Mouse (Mus musculus): ENCODE results near the gene Gm43302. TPM values are rescaled to one million over a fixed set of nuclear protein-coding genes. Genes with fewer than 3 reads are reported as not detected.
"Not testable (repeated sequence)": the region's sequence is repeated elsewhere in the genome, so short reads cannot be mapped to it uniquely, and the experiment has no call there.

The Gm43302 gene
- not detected in 2 replicates for polyA plus RNA-seq (2014; fragmentation: Nextera tagmentation; extraction: Ambion mirVana)

GRCm38 (mm10) chr5:105293226-105294165 lies at the start of gene Gm43302, which contains the start of gene Gbp6:
TSS of gene Gm43302 (minus strand) at chr5:105293695.
TSS of gene Gbp6 (minus strand) at chr5:105293698.
- not testable (repeated sequence) for H3K9me3 ChIP-seq (ENCODE audit: control insufficient read depth, low read length); H3K9ac ChIP-seq (ENCODE audit: low read length); H3K27ac ChIP-seq (ENCODE audit: low read depth); H3K4me3 ChIP-seq (ENCODE audit: low read depth, low read length); H3K4me1 ChIP-seq (replicated peaks; ENCODE audit: control insufficient read depth, insufficient read depth, low read length); H3K36me3 ChIP-seq (ENCODE audit: control insufficient read depth, insufficient read depth, low read length); H3K27me3 ChIP-seq (replicated peaks; ENCODE audit: control insufficient read depth, insufficient read depth, low read length)
- ATAC-seq (replicated peaks; ENCODE audit: low FRiP score, low TSS enrichment, low read depth) (0 out of 2 replicates have a peak, but pooled peaks have one; percentile 43), DNase-seq (ENCODE audit: low spot score) (peak; percentile 53)
- H3K4me2 ChIP-seq (ENCODE audit: low read length), result peak within 1 kb of the TSS; percentile 26; the same call in 1 of the 2 replicates
- WGBS, result 32% methylated on average over 3 of the region's 3 CpGs

GRCm38 (mm10) chr5:105341281-105341680 lies 47.8 kb upstream of the Gm43302 start:
- DNase-seq (ENCODE audit: low spot score) (no peak), ATAC-seq (replicated peaks; ENCODE audit: low FRiP score, low TSS enrichment, low read depth) (no peak)
- WGBS, result 69% methylated on average over 2 of the region's 2 CpGs
- no peak overlapping the region for H3K27ac ChIP-seq (ENCODE audit: low read depth)
- H3K4me3 ChIP-seq (ENCODE audit: low read depth, low read length), result no peak overlapping the region
- no peaks in the 10 kb centered on the region for H3K27me3 ChIP-seq (replicated peaks; ENCODE audit: control insufficient read depth, insufficient read depth, low read length)
- no peak overlapping the region for H3K9ac ChIP-seq (ENCODE audit: low read length)
- H3K9me3 ChIP-seq (ENCODE audit: control insufficient read depth, low read length), result no peaks in the 10 kb centered on the region
- H3K36me3 ChIP-seq (ENCODE audit: control insufficient read depth, insufficient read depth, low read length), result no peaks in the 10 kb centered on the region
- no peaks in the 10 kb centered on the region for H3K4me1 ChIP-seq (replicated peaks; ENCODE audit: control insufficient read depth, insufficient read depth, low read length)
- H3K4me2 ChIP-seq (ENCODE audit: low read length), result no peak overlapping the region

GRCm38 (mm10) chr5:105322543-105322942 lies 29.0 kb upstream of the Gm43302 start:
- 66% methylated on average over 2 of the region's 2 CpGs for WGBS
- no peaks in the 10 kb centered on the region for H3K36me3 ChIP-seq (ENCODE audit: control insufficient read depth, insufficient read depth, low read length)
- H3K9me3 ChIP-seq (ENCODE audit: control insufficient read depth, low read length), result no peaks in the 10 kb centered on the region
- DNase-seq (ENCODE audit: low spot score), result no peak
- no peak for ATAC-seq (replicated peaks; ENCODE audit: low FRiP score, low TSS enrichment, low read depth)
- no peak overlapping the region for H3K4me2 ChIP-seq (ENCODE audit: low read length)
- no peak overlapping the region for H3K27ac ChIP-seq (ENCODE audit: low read depth)
- no peak overlapping the region for H3K4me3 ChIP-seq (ENCODE audit: low read depth, low read length)
- no peaks in the 10 kb centered on the region for H3K27me3 ChIP-seq (replicated peaks; ENCODE audit: control insufficient read depth, insufficient read depth, low read length)
- no peak overlapping the region for H3K9ac ChIP-seq (ENCODE audit: low read length)
- no peaks in the 10 kb centered on the region for H3K4me1 ChIP-seq (replicated peaks; ENCODE audit: control insufficient read depth, insufficient read depth, low read length)

GRCm38 (mm10) chr5:105310941-105311340 lies 17.4 kb upstream of the Gm43302 start:
- H3K4me1 ChIP-seq (replicated peaks; ENCODE audit: control insufficient read depth, insufficient read depth, low read length), result no peaks in the 10 kb centered on the region
- ATAC-seq (replicated peaks; ENCODE audit: low FRiP score, low TSS enrichment, low read depth) (no peak), DNase-seq (ENCODE audit: low spot score) (no peak)
- H3K27me3 ChIP-seq (replicated peaks; ENCODE audit: control insufficient read depth, insufficient read depth, low read length), result no peaks in the 10 kb centered on the region
- 74% methylated on average over 2 of the region's 2 CpGs for WGBS
- H3K9me3 ChIP-seq (ENCODE audit: control insufficient read depth, low read length), result no peaks in the 10 kb centered on the region
- H3K9ac ChIP-seq (ENCODE audit: low read length), result no peak overlapping the region
- no peaks in the 10 kb centered on the region for H3K36me3 ChIP-seq (ENCODE audit: control insufficient read depth, insufficient read depth, low read length)
- no peak overlapping the region for H3K27ac ChIP-seq (ENCODE audit: low read depth)
- no peak overlapping the region for H3K4me3 ChIP-seq (ENCODE audit: low read depth, low read length)
- H3K4me2 ChIP-seq (ENCODE audit: low read length), result no peak overlapping the region

GRCm38 (mm10) chr5:105309148-105309547 lies 15.7 kb upstream of the Gm43302 start:
- not testable (repeated sequence) for H3K4me1 ChIP-seq (replicated peaks; ENCODE audit: control insufficient read depth, insufficient read depth, low read length); H3K9me3 ChIP-seq (ENCODE audit: control insufficient read depth, low read length); H3K27me3 ChIP-seq (replicated peaks; ENCODE audit: control insufficient read depth, insufficient read depth, low read length); ATAC-seq (replicated peaks; ENCODE audit: low FRiP score, low TSS enrichment, low read depth); H3K36me3 ChIP-seq (ENCODE audit: control insufficient read depth, insufficient read depth, low read length); DNase-seq (ENCODE audit: low spot score); H3K4me2 ChIP-seq (ENCODE audit: low read length); H3K27ac ChIP-seq (ENCODE audit: low read depth); H3K9ac ChIP-seq (ENCODE audit: low read length); H3K4me3 ChIP-seq (ENCODE audit: low read depth, low read length)
- WGBS, result 64% methylated on average over 1 of the region's 1 CpGs

GRCm38 (mm10) chr5:105306946-105307345 lies 13.5 kb upstream of the Gm43302 start:
- H3K36me3 ChIP-seq (ENCODE audit: control insufficient read depth, insufficient read depth, low read length); ATAC-seq (replicated peaks; ENCODE audit: low FRiP score, low TSS enrichment, low read depth); H3K27ac ChIP-seq (ENCODE audit: low read depth): not testable (repeated sequence)

GRCm38 (mm10) chr5:105306159-105306581 lies 12.7 kb upstream of the Gm43302 start:
- DNase-seq (ENCODE audit: low spot score) (no peak), ATAC-seq (replicated peaks; ENCODE audit: low FRiP score, low TSS enrichment, low read depth) (no peak)
- Histone ChIP-seq H3K27ac (ENCODE audit: low read depth) (no peak overlapping the region), H3K4me3 (ENCODE audit: low read depth, low read length) (no peak overlapping the region), H3K27me3 (replicated peaks; ENCODE audit: control insufficient read depth, insufficient read depth, low read length) (no peaks in the 10 kb centered on the region), H3K9me3 (ENCODE audit: control insufficient read depth, low read length) (no peaks in the 10 kb centered on the region), H3K9ac (ENCODE audit: low read length) (no peak overlapping the region), H3K36me3 (ENCODE audit: control insufficient read depth, insufficient read depth, low read length) (no peaks in the 10 kb centered on the region), H3K4me1 (replicated peaks; ENCODE audit: control insufficient read depth, insufficient read depth, low read length) (no peaks in the 10 kb centered on the region; the same call in 1 of the 2 replicates), H3K4me2 (ENCODE audit: low read length) (no peak overlapping the region)
- 86% methylated on average over 1 of the region's 1 CpGs for WGBS

More at GRCm38 (mm10) chr5:105306946-105307345, 13.5 kb upstream of the Gm43302 start:
- not testable (repeated sequence) for H3K4me2 ChIP-seq (ENCODE audit: low read length); H3K4me1 ChIP-seq (replicated peaks; ENCODE audit: control insufficient read depth, insufficient read depth, low read length); H3K4me3 ChIP-seq (ENCODE audit: low read depth, low read length); H3K9me3 ChIP-seq (ENCODE audit: control insufficient read depth, low read length); H3K27me3 ChIP-seq (replicated peaks; ENCODE audit: control insufficient read depth, insufficient read depth, low read length); DNase-seq (ENCODE audit: low spot score); H3K9ac ChIP-seq (ENCODE audit: low read length)

- not testable (repeated sequence) for H3K9me3 ChIP-seq (ENCODE audit: control insufficient read depth, low read length); H3K27me3 ChIP-seq (replicated peaks; ENCODE audit: control insufficient read depth, insufficient read depth, low read length); H3K4me3 ChIP-seq (ENCODE audit: low read depth, low read length); DNase-seq (ENCODE audit: low spot score); H3K27ac ChIP-seq (ENCODE audit: low read depth); H3K4me1 ChIP-seq (replicated peaks; ENCODE audit: control insufficient read depth, insufficient read depth, low read length); H3K9ac ChIP-seq (ENCODE audit: low read length); ATAC-seq (replicated peaks; ENCODE audit: low FRiP score, low TSS enrichment, low read depth); H3K36me3 ChIP-seq (ENCODE audit: control insufficient read depth, insufficient read depth, low read length); H3K4me2 ChIP-seq (ENCODE audit: low read length)
- WGBS, result 91% methylated on average over 4 of the region's 4 CpGs
Measured at GRCm38 (mm10) chr5:105305671-105306070, 12.2 kb upstream of the Gm43302 start.
